Mouse (Mus musculus) left cerebral cortex, adult 18-20 months (tissue): ENCODE measurements around the gene Tnfrsf4. TPM values are rescaled to one million over a fixed set of nuclear protein-coding genes. Genes with fewer than 3 reads are reported as not detected.
A peak's percentile ranks its signal among the peaks of the same experiment; 100 is the strongest.

Experiments used
- DNase-seq, 2 experiments: peaks; one replicate each; pipeline ENCODE4 v3.0.0; 2021 to 2022; ENCODE audit warnings: low spot score in 2 of 2, mixed read lengths in 1 of 2
- long read RNA-seq, 2 experiments: library from polyadenylated mRNA; stranded (forward); transcript quantifications; one replicate each; pipeline ENCODE4 v2.0.0; 2021
- total RNA-seq, 2 experiments: library from RNA; stranded (reverse); gene quantifications; 2 replicates each; pipeline ENCODE4 v1.2.3; 2021

Tnfrsf4 gene
- total RNA-seq, result 1 to 10 TPM in 1 of 2 experiments, under 1 TPM in 1; 0.95 to 2.3 TPM
- long read RNA-seq, experiment 1, result 0 reads
- long read RNA-seq, experiment 2, result 0 reads

GRCm38 (mm10) chr4:156013637-156014036 lies at the start of gene Tnfrsf4:
TSS of gene Tnfrsf4 (plus strand) at chr4:156013843.
- DNase-seq, result peak; percentile 34 to 53

DNA sequence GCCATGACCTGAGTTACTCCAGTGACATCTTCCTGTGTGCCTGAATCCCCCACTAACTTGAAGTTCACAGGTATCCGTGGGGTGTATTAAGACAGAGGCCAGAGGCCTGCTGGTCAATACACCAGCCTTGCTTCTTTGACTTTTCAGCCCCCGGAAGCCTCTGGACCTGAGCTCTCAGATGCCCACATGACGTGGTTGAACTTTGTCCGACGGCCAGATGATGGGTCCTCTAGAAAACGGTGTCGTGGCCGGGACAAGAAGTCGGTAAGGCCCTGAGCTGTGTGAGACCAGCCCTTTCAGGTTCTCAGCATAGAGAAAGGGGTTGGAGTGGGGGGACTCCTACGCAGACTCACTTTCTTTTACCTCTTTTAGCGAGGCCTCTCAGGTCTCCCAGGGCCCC lies 49.2 kb upstream of the Tnfrsf4 start:
- no peak for DNase-seq

- no peak for DNase-seq
Observed at GRCm38 (mm10) chr4:155969043-155969653, 44.5 kb upstream of the Tnfrsf4 start.

GRCm38 (mm10) chr4:155970286-155970685 lies 43.4 kb upstream of the Tnfrsf4 start:
- DNase-seq, result no peak

GRCm38 (mm10) chr4:155972651-155973050 lies 41.0 kb upstream of the Tnfrsf4 start:
- no peak for DNase-seq

DNA sequence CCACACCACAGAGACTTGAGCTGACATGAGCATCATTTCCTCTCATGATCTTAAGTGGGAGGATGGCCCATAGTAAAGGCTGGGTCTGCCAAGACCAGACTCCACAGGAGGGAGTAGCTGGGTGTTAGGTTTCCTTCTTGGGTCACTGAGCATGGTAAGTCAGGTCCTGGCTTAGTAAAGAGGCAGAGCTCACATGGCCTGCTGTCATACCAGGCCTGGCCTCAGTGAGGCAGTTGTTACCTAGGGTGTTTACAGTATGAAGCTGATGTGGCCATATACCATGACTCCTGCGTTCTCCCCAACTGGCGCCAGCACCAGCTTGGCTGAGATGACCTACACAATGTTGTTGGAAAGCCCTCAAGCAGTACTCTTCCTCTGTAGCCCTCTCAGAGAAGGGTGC lies 40.4 kb upstream of the Tnfrsf4 start:
- no peak for DNase-seq

GRCm38 (mm10) chr4:155981436-155982082 lies 32.1 kb upstream of the Tnfrsf4 start:
- no peak for DNase-seq

- DNase-seq, result no peak
Observed at GRCm38 (mm10) chr4:155983788-155984187, 29.9 kb upstream of the Tnfrsf4 start.

DNA sequence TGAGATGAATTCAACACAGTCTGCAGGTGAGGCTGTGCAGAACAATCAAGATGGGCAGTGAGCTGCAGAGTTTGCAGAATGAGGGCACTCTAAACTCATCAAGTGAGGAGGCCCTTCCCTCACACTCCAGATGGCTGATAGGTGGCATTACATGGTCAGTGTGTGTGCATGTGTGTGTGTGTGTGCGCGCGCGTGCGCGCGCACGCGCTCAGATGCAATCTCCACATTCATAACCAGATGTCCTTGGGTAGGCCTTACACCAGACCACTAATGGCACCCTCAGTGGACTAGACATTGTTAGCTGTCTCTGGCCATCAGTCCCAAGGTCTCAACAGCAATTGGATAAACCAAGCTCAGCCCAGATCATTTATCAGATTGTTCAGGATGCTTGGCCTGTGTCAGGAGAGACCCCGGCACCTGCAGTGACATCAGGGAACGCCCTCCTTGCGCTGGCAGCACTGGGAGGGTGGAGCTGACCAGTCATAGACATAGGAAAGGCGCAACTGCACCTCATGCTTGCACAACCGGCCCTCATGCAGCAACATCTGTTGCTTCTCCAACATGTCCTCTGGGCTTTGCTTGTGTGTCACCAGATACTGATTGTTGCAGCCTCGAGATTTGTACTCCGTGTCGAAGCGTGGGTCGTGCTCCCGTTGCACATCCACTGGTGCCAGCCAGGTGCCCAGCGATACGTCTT lies 22.3 kb upstream of the Tnfrsf4 start:
- DNase-seq, result no peak

GRCm38 (mm10) chr4:155991908-155992230 lies 21.8 kb upstream of the Tnfrsf4 start:
- DNase-seq, result no peak

DNA sequence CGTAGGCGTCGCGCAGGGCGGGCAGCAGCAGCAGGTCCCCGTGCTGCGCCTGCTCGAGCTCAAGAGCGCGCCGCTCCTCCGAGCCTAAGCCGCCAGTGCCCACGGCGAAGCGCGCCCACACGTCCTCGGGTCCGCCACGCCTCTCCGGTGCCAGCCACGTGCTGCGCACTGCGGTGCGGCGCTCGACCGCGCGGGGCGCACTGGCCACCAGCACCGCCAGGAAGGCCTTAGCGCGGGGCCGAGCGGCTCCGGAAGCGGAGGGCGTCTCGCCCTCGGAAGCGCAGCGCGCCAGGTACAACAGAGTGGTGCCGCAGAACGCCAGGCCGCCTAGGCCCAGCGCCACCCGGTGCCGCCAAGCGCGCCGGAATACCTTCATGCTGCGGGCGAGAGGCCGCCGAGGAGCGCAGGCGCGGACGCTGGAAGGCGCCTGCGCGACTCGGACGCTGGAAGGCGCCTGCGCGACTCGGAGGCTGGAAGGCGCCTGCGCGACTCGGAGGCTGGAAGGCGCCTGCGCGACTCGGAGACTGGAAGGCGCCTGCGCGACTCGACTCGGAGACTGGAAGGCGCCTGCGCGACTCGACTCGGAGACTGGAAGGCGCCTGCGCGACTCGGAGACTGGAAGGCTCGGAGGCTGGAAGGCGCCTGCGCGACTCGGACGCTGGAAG lies 21.3 kb upstream of the Tnfrsf4 start, which contains the start of the genes B3galt6 and Sdf4:
Gene B3galt6, minus strand, starts transcription at position 409 of the 665 bp plus-strand sequence.
Gene Sdf4, plus strand, starts transcription at position 632 of the 665 bp plus-strand sequence.
- peak; percentile 78 to 90 for DNase-seq

DNA sequence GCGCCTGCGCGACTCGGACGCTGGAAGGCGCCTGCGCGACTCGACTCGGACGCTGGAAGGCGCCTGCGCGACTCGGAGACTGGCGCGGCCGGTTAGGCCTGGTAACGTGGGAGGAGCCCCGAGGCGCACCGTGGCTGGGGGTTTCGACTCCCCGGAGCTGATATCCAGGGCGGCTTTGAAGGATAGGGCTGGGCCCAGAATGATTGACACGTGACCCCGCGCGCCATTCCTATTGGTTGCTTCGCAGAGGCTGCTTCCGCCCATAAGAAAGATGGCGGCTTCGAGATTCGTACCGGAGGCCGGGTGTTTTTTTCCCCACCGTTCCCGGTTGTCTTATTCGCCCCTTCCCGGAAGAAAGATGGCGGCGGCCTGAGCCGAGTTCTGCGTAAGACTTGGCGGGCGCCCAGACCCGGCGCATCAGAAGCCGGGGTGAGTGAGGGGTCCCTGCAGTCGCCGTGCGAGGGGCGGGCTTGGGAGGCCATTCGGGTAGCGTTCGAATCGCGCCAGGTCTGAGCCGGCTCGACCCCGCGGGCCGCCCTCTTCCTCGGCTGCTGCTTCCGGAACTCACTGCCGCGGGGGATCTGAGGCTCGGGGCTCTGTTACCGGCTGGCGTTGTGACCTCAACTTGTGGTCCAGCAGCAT lies 20.6 kb upstream of the Tnfrsf4 start:
- DNase-seq, result peak; percentile 93 to 96

GRCm38 (mm10) chr4:155993606-155994005 lies 20.0 kb upstream of the Tnfrsf4 start:
- no peak for DNase-seq

- DNase-seq, result no peak
Observed at GRCm38 (mm10) chr4:156004109-156004508, 9.5 kb upstream of the Tnfrsf4 start.

- DNase-seq, result no peak
Observed at GRCm38 (mm10) chr4:156008369-156008768, 5.3 kb upstream of the Tnfrsf4 start.

GRCm38 (mm10) chr4:156014436-156014835 lies 793 bp downstream of the Tnfrsf4 start:
- DNase-seq, result no peak

GRCm38 (mm10) chr4:156019771-156020170 lies 6.1 kb downstream of the Tnfrsf4 start:
- DNase-seq, result no peak

- no peak for DNase-seq
Observed at GRCm38 (mm10) chr4:156021381-156021780, 7.7 kb downstream of the Tnfrsf4 start.

- no peak for DNase-seq
Observed at GRCm38 (mm10) chr4:156021942-156022419, 8.3 kb downstream of the Tnfrsf4 start.

DNA sequence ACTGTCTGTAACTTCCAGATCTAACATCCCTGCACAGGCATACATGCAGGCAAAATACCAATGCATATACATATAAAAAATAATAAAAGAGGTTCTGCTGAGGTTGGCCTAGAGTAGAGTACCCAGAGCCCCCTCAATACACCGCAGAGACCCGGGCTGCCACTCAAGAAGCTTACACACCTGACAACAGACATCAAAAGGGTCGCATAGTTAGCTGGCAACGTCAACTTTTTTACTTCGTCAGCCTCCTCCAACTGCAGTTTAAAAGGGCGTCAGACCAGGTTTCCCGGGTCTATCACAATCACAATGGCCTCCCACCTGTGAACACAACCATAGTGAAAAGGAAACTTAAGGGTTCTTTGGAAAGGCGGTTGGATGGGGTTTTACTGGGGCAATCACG lies 9.9 kb downstream of the Tnfrsf4 start:
- DNase-seq, result no peak

DNA sequence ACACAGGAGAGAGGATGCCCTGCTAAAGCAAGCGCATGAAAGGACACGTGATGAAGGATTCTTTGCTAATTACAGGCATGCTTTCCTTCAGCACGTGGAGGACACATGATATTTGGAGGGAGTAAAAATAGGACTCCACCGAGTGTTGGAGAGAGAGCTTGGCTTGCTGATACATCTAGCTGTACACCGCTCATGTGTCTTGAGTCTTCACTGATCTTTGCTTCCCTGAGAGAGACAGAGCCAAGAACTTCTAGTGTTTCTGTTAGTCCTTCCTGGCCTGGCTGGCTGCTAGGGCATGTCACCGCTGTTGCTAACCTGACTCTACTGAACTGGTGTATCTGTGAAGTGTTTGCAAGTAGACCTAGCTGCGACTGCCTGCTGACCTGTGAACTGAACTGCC lies 10.5 kb downstream of the Tnfrsf4 start:
- DNase-seq, result no peak
